Mouse (Mus musculus) adrenal gland (tissue): ENCODE results near the gene Gm815.

Source experiments
- intact Hi-C: fragments of 180-260 bp; cut with DNase I; formaldehyde crosslinking; loops from one replicate; pipeline ENCODE4 v1.15.1; 2025

Gm815 gene

GRCm38 (mm10) chr19:26877180-26877775 is 8.4 kb upstream of the Gm815 start:
- intact Hi-C loops: no loop called here

GRCm38 (mm10) chr19:26879856-26880255 is 5.8 kb upstream of the Gm815 start:
- intact Hi-C loops: no loop called here

GRCm38 (mm10) chr19:26881866-26882427 is 3.7 kb upstream of the Gm815 start:
- intact Hi-C loops: no loop called here

GRCm38 (mm10) chr19:26888171-26888570 is 2.5 kb downstream of the Gm815 start:
- intact Hi-C loops: no loop called here

GRCm38 (mm10) chr19:26891306-26891964 is 5.8 kb downstream of the Gm815 start:
- intact Hi-C loops: no loop called here

GRCm38 (mm10) chr19:26892861-26893260 is 7.2 kb downstream of the Gm815 start:
- intact Hi-C loops: no loop called here

GRCm38 (mm10) chr19:26902162-26902561 is 16.5 kb downstream of the Gm815 start:
- intact Hi-C loops: no loop called here

GRCm38 (mm10) chr19:26914245-26914644 is 28.6 kb downstream of the Gm815 start:
- intact Hi-C loops: no loop called here

GRCm38 (mm10) chr19:26920816-26921215 is 35.1 kb downstream of the Gm815 start:
- intact Hi-C loops: no loop called here

- intact Hi-C loops: no loop called here
Observed at GRCm38 (mm10) chr19:26930295-26931283, 44.9 kb downstream of the Gm815 start.

- intact Hi-C loops: no loop called here
Observed at GRCm38 (mm10) chr19:26934186-26934585, 48.5 kb downstream of the Gm815 start.
